Mouse (Mus musculus) MEL (cell line): ENCODE data around the gene Rnf128. TPM values are rescaled to one million over a fixed set of nuclear protein-coding genes. Genes with fewer than 3 reads are reported as not detected.

Source experiments
- DNase-seq: peaks from one replicate; pipeline ENCODE4 v3.0.0; 2011; ENCODE audit warnings: low read depth, low spot score
- H3K27ac ChIP-seq: 2 replicates; pipeline ENCODE4 v1.5.1; 2012; ENCODE audit warnings: low read depth, mild to moderate bottlenecking, control low read depth, low read length, moderate library complexity; ENCODE audit not compliant: control insufficient read depth
- H3K27me3 ChIP-seq, 2 experiments: fragments of 150-350 bp in 1 of 2; sonication (generic) in 1 of 2; 2 replicates each; pipeline ENCODE4 v1.6.1; 2012; ENCODE audit warnings: low read length in 2 of 2, mild to moderate bottlenecking in 2 of 2, improper control_type of control experiment in 1 of 2, moderate library complexity in 1 of 2; ENCODE audit not compliant: insufficient read depth in 2 of 2, control insufficient read depth in 1 of 2
- H3K36me3 ChIP-seq, 2 experiments: 2 replicates each; pipeline ENCODE4 v1.6.1; 2012 to 2014; ENCODE audit warnings: low read length in 2 of 2, improper control_type of control experiment in 1 of 2, inconsistent platforms in 1 of 2, mild to moderate bottlenecking in 1 of 2; ENCODE audit not compliant: insufficient read depth in 2 of 2, control insufficient read depth in 1 of 2
- H3K4me1 ChIP-seq, 2 experiments: fragments of 150-350 bp in 1 of 2; sonication (generic) in 1 of 2; 2 replicates each; pipeline ENCODE4 v1.6.1; 2012; ENCODE audit warnings: low read length in 2 of 2, improper control_type of control experiment in 1 of 2, mild to moderate bottlenecking in 1 of 2; ENCODE audit not compliant: insufficient read depth in 2 of 2, control insufficient read depth in 1 of 2
- H3K4me3 ChIP-seq, 2 experiments: fragments of 150-350 bp in 1 of 2; sonication (generic) in 1 of 2; 2 replicates each; pipeline ENCODE4 v1.5.1; 2012; ENCODE audit warnings: low read depth in 2 of 2, low read length in 2 of 2, mild to moderate bottlenecking in 2 of 2, moderate library complexity in 2 of 2, control low read depth in 1 of 2, improper control_type of control experiment in 1 of 2; ENCODE audit not compliant: control insufficient read depth in 1 of 2, insufficient read depth in 1 of 2
- H3K79me2 ChIP-seq: 2 replicates; pipeline ENCODE4 v1.6.1; 2012; ENCODE audit warnings: mild to moderate bottlenecking, low read length, moderate library complexity; ENCODE audit not compliant: control insufficient read depth, poor library complexity, insufficient read depth
- H3K9ac ChIP-seq: 2 replicates; pipeline ENCODE4 v1.6.1; 2012; ENCODE audit warnings: low read depth, mild to moderate bottlenecking, control low read depth, low read length, moderate library complexity; ENCODE audit not compliant: control insufficient read depth, poor library complexity, severe bottlenecking
- H3K9me3 ChIP-seq: fragments of 150-350 bp; sonication (generic); replicated peaks from 2 replicates; pipeline ENCODE4 v1.6.1; 2012; ENCODE audit warnings: mild to moderate bottlenecking, low read length, improper control_type of control experiment, moderate library complexity; ENCODE audit not compliant: insufficient read depth
- BHLHE40 ChIP-seq: IDR thresholded peaks from 2 replicates; pipeline ENCODE4 v1.6.1; 2012; ENCODE audit warnings: low read depth, mild to moderate bottlenecking, inconsistent platforms, low read length, improper control_type of control experiment, borderline replicate concordance
- CHD1 ChIP-seq: IDR thresholded peaks from 2 replicates; pipeline ENCODE4 v1.6.1; 2012; ENCODE audit warnings: low read depth, mild to moderate bottlenecking, inconsistent platforms, low read length, improper control_type of control experiment
- CHD2 ChIP-seq: IDR thresholded peaks from 2 replicates; pipeline ENCODE4 v1.6.1; 2011; ENCODE audit warnings: low read length, improper control_type of control experiment
- CTCF ChIP-seq, 3 experiments: IDR thresholded peaks in 2 of 3; conservative IDR thresholded peaks in 1 of 3; 2 replicates each; pipeline ENCODE4 v1.5.1; 2011 to 2012; ENCODE audit warnings: low read length in 3 of 3, low read depth in 2 of 3, mild to moderate bottlenecking in 2 of 3, improper control_type of control experiment in 1 of 3, inconsistent platforms in 1 of 3, mixed read lengths in 1 of 3, moderate library complexity in 1 of 3; ENCODE audit not compliant: control insufficient read depth in 1 of 3, insufficient read depth in 1 of 3, poor library complexity in 1 of 3, severe bottlenecking in 1 of 3
- E2F4 ChIP-seq: IDR thresholded peaks from 2 replicates; pipeline ENCODE4 v1.6.1; 2011; ENCODE audit warnings: low read depth, low read length, improper control_type of control experiment, borderline replicate concordance
- ELF1 ChIP-seq: IDR thresholded peaks from 2 replicates; pipeline ENCODE4 v1.6.1; 2014; ENCODE audit warnings: low read depth, mild to moderate bottlenecking, inconsistent platforms, low read length, improper control_type of control experiment, moderate library complexity
- EP300 ChIP-seq, 2 experiments: IDR thresholded peaks; 2 replicates each; pipeline ENCODE4 v1.6.1; 2011; ENCODE audit warnings: improper control_type of control experiment in 2 of 2, low read length in 2 of 2, low read depth in 1 of 2, mild to moderate bottlenecking in 1 of 2
- GATA1 ChIP-seq: IDR thresholded peaks from 2 replicates; pipeline ENCODE4 v1.6.1; 2011; ENCODE audit warnings: low read depth, low read length, improper control_type of control experiment
- KAT2A ChIP-seq: conservative IDR thresholded peaks from 2 replicates; pipeline ENCODE4 v1.6.1; 2012; ENCODE audit warnings: low read depth, low read length, improper control_type of control experiment, inconsistent platforms
- MAX ChIP-seq: IDR thresholded peaks from 2 replicates; pipeline ENCODE4 v1.6.1; 2011; ENCODE audit warnings: low read length, improper control_type of control experiment
- MEF2A ChIP-seq: IDR thresholded peaks from 2 replicates; pipeline ENCODE4 v1.6.1; 2014; ENCODE audit warnings: low read depth, mild to moderate bottlenecking, inconsistent platforms, low read length, improper control_type of control experiment; ENCODE audit not compliant: poor library complexity, insufficient replicate concordance, severe bottlenecking; ENCODE audit errors: extremely low read depth
- MYB ChIP-seq: IDR thresholded peaks from 2 replicates; pipeline ENCODE4 v1.6.1; 2011; ENCODE audit warnings: mild to moderate bottlenecking, low read depth, low read length, improper control_type of control experiment
- MYC ChIP-seq: IDR thresholded peaks from 2 replicates; pipeline ENCODE4 v1.6.1; 2011; ENCODE audit warnings: low read depth, mild to moderate bottlenecking, low read length, improper control_type of control experiment, moderate library complexity
- NELFE ChIP-seq: IDR thresholded peaks from 2 replicates; pipeline ENCODE4 v1.6.1; 2011; ENCODE audit warnings: low read depth, low read length, improper control_type of control experiment
- NRF1 ChIP-seq: IDR thresholded peaks from 2 replicates; pipeline ENCODE4 v1.6.1; 2014; ENCODE audit warnings: low read depth, mild to moderate bottlenecking, inconsistent platforms, low read length, improper control_type of control experiment, moderate library complexity; ENCODE audit not compliant: poor library complexity, insufficient read depth, severe bottlenecking
- POLR2A ChIP-seq, 2 experiments: IDR thresholded peaks; 2 replicates each; pipeline ENCODE4 v1.6.1; 2011 to 2012; ENCODE audit warnings: low read length in 2 of 2, mild to moderate bottlenecking in 2 of 2, control low read depth in 1 of 2, improper control_type of control experiment in 1 of 2, low read depth in 1 of 2, moderate library complexity in 1 of 2; ENCODE audit not compliant: control insufficient read depth in 1 of 2, insufficient read depth in 1 of 2, poor library complexity in 1 of 2
- POLR2AphosphoS5 ChIP-seq: IDR thresholded peaks from 2 replicates; pipeline ENCODE4 v1.6.1; 2012; ENCODE audit warnings: low read depth, borderline replicate concordance, mild to moderate bottlenecking, inconsistent platforms, low read length, moderate library complexity, mixed read lengths
- RAD21 ChIP-seq: IDR thresholded peaks from 2 replicates; pipeline ENCODE4 v1.6.1; 2011; ENCODE audit warnings: mild to moderate bottlenecking, low read depth, low read length, improper control_type of control experiment
- RCOR1 ChIP-seq: IDR thresholded peaks from 2 replicates; pipeline ENCODE4 v1.6.1; 2012; ENCODE audit warnings: low read depth, mild to moderate bottlenecking, inconsistent platforms, low read length, improper control_type of control experiment
- TAL1 ChIP-seq: IDR thresholded peaks from 2 replicates; pipeline ENCODE4 v1.6.1; 2012; ENCODE audit warnings: mild to moderate bottlenecking, inconsistent platforms, low read length, moderate library complexity, mixed read lengths
- TCF12 ChIP-seq: IDR thresholded peaks from 2 replicates; pipeline ENCODE4 v1.6.1; 2014; ENCODE audit warnings: low read depth, mild to moderate bottlenecking, inconsistent platforms, low read length, improper control_type of control experiment, moderate library complexity
- USF1 ChIP-seq: IDR thresholded peaks from 2 replicates; pipeline ENCODE4 v1.6.1; 2014; ENCODE audit warnings: low read depth, mild to moderate bottlenecking, inconsistent platforms, low read length, improper control_type of control experiment, moderate library complexity
- USF2 ChIP-seq, 2 experiments: IDR thresholded peaks; 2 replicates each; pipeline ENCODE4 v1.6.1; 2011 to 2012; ENCODE audit warnings: improper control_type of control experiment in 2 of 2, low read length in 2 of 2, borderline replicate concordance in 1 of 2, inconsistent platforms in 1 of 2, low read depth in 1 of 2, mild to moderate bottlenecking in 1 of 2; ENCODE audit not compliant: insufficient read depth in 1 of 2
- ZC3H11A ChIP-seq: IDR thresholded peaks from 2 replicates; pipeline ENCODE4 v1.6.1; 2012; ENCODE audit warnings: low read depth, mild to moderate bottlenecking, inconsistent platforms, low read length, improper control_type of control experiment
- ZMIZ1 ChIP-seq: IDR thresholded peaks from 2 replicates; pipeline ENCODE4 v1.6.1; 2012; ENCODE audit warnings: low read depth, mild to moderate bottlenecking, inconsistent platforms, low read length, improper control_type of control experiment, moderate library complexity
- polyA plus RNA-seq, 2 experiments: library from polyadenylated mRNA; stranded (reverse) in 1 of 2; unstranded in 1 of 2; fragments of >175 nt in 1 of 2; fragments of >200 nt in 1 of 2; gene quantifications; 2 replicates each; pipeline versions ENCODE4 v1.2.1 to v1.2.4; 2012; ENCODE audit warnings: low replicate concordance in 2 of 2, low read depth in 1 of 2; ENCODE audit not compliant: insufficient read length in 2 of 2, insufficient read depth in 1 of 2, missing spikeins in 1 of 2
- total RNA-seq: library from RNA; depleted of rRNA; stranded (reverse); fragments of 300-350 nt; gene quantifications from 2 replicates; pipeline ENCODE4 v1.2.3, GENCODE M21; 2012

Rnf128 gene
- total and polyA plus RNA-seq, 3 experiments: 16.2 to 19.6 TPM; not detected in 1

GRCm38 (mm10) chrX:139537641-139538397, 25.3 kb upstream of the Rnf128 start:
- H3K9me3 ChIP-seq: no peaks in the 10 kb centered on the region
- H3K79me2 ChIP-seq: no peaks in the 10 kb centered on the region
- H3K27me3 ChIP-seq: no peaks in the 10 kb centered on the region
- DNase-seq: no peak
- no peak overlapping the region for H3K27ac ChIP-seq
- TF ChIP-seq MYB: no peak
- no peak for TF ChIP-seq ZMIZ1
- TF ChIP-seq E2F4: no peak
- TF ChIP-seq TCF12: no peak
- no peak for TF ChIP-seq ELF1
- no peak for TF ChIP-seq CHD1
- TF ChIP-seq CTCF (IDR thresholded peaks at IDR 0.05 in 2 of 3, conservative IDR thresholded peaks at IDR 0.05 in 1 of 3; ENCODE audit: control insufficient read depth in 1 of 3, insufficient read depth in 1 of 3, low read depth in 2 of 3, low read length in 3 of 3, poor library complexity in 1 of 3, severe bottlenecking in 1 of 3): no peak
- TF ChIP-seq USF2 (IDR thresholded peaks at IDR 0.05; ENCODE audit: borderline replicate concordance in 1 of 2, insufficient read depth in 1 of 2, low read depth in 1 of 2, low read length in 2 of 2): no peak
- TF ChIP-seq NRF1: no peak
- TF ChIP-seq, all 39 proteins: peak for 0
- Histone ChIP-seq H3K36me3 (peaks cover 0 to 31% of the 10 kb centered on the region in 2 experiments; a peak in 2 of 4 replicates), H3K9ac (no peak overlapping the region), H3K4me1 (peaks cover 10 to 20% of the 10 kb centered on the region in 2 experiments), H3K4me3 (no peak overlapping the region)

DNA sequence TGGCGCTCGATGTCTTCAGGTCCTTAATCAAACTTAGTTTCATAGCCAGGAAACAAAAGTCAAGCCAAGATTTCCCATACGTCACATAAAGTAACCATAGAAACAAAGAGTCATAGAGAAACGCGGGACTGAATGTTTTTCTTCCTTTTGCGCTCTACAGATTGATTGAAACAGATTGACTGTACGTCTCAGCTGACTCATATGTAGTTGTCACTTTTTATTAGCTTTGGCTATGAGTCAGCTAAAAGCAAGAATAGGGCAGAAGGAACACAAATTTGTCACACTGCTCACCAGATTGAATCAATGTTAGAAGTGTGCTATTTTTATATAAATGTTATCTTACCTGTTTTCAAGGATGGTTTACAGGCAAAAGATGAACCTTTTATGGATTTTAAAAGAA, 19.4 kb upstream of the Rnf128 start:
- Histone ChIP-seq H3K27me3 (no peaks in the 10 kb centered on the region), H3K4me1 (no peaks in the 10 kb centered on the region), H3K4me3 (no peak overlapping the region), H3K9me3 (no peaks in the 10 kb centered on the region), H3K36me3 (no peaks in the 10 kb centered on the region; a peak in 1 of 4 replicates), H3K79me2 (no peaks in the 10 kb centered on the region), H3K27ac (no peak overlapping the region), H3K9ac (no peak overlapping the region)
- TF ChIP-seq RCOR1 (no peak), RAD21 (no peak), CHD2 (no peak), BHLHE40 (no peak)
- no peak for DNase-seq

DNA sequence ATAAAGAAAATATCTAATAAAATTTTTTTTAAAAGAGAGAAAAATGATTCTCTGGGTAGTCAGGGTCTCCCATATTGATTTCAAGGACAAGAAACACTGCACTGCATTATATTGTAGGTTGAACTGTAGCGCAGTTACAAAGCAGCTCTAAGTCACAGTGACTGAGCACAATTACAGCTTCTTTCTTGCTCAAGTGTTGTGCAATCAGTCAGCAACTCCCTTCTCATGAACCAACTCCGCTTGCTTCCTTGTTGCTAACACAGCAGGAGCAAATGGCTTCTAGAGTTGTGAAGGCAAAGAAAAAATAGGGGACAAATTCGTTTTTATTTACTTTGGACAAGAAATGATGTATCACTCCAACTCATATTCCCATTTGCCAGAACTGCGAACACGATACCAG, 12.7 kb upstream of the Rnf128 start:
- Histone ChIP-seq H3K27ac (no peak overlapping the region), H3K9me3 (no peaks in the 10 kb centered on the region), H3K9ac (no peak overlapping the region), H3K4me3 (no peak overlapping the region), H3K79me2 (no peaks in the 10 kb centered on the region), H3K27me3 (no peaks in the 10 kb centered on the region), H3K36me3 (no peaks in the 10 kb centered on the region), H3K4me1 (no peaks in the 10 kb centered on the region)
- no peak for DNase-seq
- no peak for TF ChIP-seq EP300 (IDR thresholded peaks at IDR 0.05; ENCODE audit: low read depth in 1 of 2, low read length in 2 of 2)
- no peak for TF ChIP-seq ZMIZ1
- no peak for TF ChIP-seq MAX
- TF ChIP-seq MEF2A: no peak
- TF ChIP-seq MYC: no peak
- TF ChIP-seq RAD21: no peak
- no peak for TF ChIP-seq NELFE
- no peak for TF ChIP-seq POLR2AphosphoS5
- TF ChIP-seq GATA1: no peak
- no peak for TF ChIP-seq ZC3H11A
- TF ChIP-seq USF1: no peak
- no peak for TF ChIP-seq TAL1
- no peak for TF ChIP-seq POLR2A (IDR thresholded peaks at IDR 0.05; ENCODE audit: control insufficient read depth in 1 of 2, insufficient read depth in 1 of 2, low read depth in 1 of 2, low read length in 2 of 2, poor library complexity in 1 of 2)
- no peak for TF ChIP-seq KAT2A
